Mouse (Mus musculus) erythroblast, embryonic 14.5 days (primary cell): Measurements from ENCODE around the gene Ergic1.

ENCODE experiments used
- GATA1 ChIP-seq: IDR thresholded peaks from 2 replicates; pipeline ENCODE4 v1.6.1; 2012; ENCODE audit warnings: low read length, inconsistent platforms, mixed read lengths
- TAL1 ChIP-seq: IDR thresholded peaks from 3 replicates; pipeline ENCODE4 v1.6.1; 2012; ENCODE audit warnings: low read length, inconsistent platforms, mixed read lengths

- TF ChIP-seq GATA1 (no peak), TAL1 (no peak)
Observed at GRCm38 (mm10) chr17:26681276-26681675, 120.0 kb downstream of the Ergic1 start.
